Mouse (Mus musculus): ENCODE measurements around the gene Atg4c.

Atg4c gene

GRCm38 (mm10) chr4:99186412-99187125 lies 7.2 kb upstream of the Atg4c start:
- DNase-seq: no peak

DNA sequence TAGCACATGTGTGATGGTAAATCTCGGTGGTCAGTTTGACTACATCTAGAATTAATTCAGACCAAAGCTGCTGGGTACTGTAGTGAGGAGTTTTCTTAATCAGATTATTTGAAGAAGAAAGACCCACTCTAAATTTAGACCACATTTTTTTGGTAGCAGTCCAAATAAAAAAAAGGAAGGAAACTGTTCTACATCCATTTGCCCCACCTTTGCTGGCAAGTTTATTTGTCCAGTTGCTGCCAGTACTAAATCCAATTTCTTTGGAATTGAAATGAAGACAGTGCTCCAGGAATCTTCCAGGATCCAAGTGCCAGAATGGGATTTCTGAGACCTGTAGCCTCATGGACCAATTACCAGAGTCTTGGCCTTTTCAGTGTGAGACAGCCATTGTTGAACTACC lies 1.1 kb upstream of the Atg4c start:
- no peak for DNase-seq

DNA sequence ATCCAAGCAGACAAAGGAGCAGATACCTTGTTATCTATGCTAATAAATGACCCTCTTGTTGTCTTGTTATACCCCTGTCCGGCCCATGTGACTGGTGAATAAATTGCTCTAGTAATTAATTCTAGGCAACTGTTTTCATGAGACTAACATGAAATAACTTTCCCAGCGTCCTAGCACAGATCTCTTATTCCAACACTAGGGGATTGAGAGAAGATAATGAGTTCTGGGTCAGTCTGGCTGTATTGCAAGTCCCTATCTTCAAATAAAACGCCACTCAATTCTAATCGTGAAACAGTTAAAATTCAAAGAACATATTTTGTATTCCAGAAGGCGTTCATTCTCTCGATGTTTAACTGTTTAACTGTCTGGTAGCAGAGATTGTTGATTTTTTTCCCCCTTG lies 520 bp upstream of the Atg4c start:
- DNase-seq: no peak

- no peak for DNase-seq
Observed at GRCm38 (mm10) chr4:99194826-99195225, 1.1 kb downstream of the Atg4c start.

- no peak for DNase-seq
Observed at GRCm38 (mm10) chr4:99198721-99199120, 5.0 kb downstream of the Atg4c start.

DNA sequence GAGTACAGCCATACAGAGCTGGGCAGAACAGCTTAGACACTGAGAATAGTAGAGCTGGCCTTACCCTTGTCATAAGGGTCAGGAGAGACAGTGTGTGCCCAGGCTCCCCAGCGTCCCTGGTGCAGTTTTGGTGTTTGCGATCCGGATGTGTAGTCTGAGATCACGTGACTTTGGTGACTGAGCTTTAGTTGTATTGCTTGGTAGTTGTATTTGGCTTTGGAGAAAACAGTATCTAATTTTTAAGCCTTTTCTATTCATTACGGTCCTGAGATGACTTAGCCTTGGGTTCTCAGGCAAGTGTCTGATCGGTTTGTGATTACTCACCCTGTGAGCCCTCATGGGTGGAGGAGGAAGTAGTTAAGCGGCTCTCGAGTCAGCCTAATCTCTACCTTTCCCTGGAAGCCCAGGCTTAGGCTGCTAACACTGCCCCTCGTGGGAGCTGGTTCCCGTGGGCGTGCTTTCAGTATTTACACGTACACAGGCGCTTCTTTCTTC lies 6.1 kb downstream of the Atg4c start:
- no peak for DNase-seq

- no peak for DNase-seq
Observed at GRCm38 (mm10) chr4:99200383-99201136, 6.8 kb downstream of the Atg4c start.

- DNase-seq: no peak
Observed at GRCm38 (mm10) chr4:99205773-99206172, 12.0 kb downstream of the Atg4c start.

- DNase-seq: no peak
Observed at GRCm38 (mm10) chr4:99206356-99206755, 12.6 kb downstream of the Atg4c start.

DNA sequence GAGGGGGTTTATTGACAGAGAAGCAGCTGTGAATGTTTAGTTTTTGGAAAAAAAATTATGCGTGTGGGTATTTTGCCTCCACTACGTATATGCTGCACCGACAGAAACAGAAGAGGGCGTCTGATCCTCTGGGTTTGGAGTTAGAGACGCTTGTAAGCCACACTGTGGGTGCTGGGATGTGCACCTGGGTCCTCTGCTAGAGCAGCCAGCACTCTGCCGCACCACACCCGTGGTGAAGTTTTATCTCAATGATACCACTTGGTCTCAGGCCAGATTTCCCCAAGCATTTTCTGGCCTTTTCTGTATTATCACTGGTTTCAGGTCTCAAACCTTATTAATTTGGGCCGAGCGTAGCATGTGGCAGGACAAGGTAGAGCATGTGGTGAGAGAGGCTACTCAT lies 16.4 kb downstream of the Atg4c start:
- DNase-seq: no peak

GRCm38 (mm10) chr4:99211606-99212005 lies 17.9 kb downstream of the Atg4c start:
- no peak for DNase-seq

DNA sequence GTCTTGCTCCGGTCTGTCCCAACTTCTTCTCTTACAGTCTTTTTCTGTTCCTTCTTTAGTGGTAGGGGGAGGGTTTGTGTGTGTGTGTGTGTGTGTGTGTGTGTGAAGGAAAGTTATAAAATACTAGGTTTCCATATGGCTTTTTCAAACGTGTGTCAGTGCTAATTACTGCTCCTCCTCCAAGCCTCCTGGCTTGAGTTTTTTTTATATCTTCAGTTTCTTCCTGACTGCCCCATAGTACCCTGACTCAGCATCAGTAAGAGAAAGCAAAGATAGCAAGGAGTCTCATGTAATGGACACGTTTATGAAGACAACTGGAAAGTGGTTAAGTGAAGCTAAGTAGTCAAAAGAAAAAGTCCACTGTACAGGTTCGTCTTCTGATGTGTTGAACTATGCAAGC lies 19.4 kb downstream of the Atg4c start:
- DNase-seq: no peak

DNA sequence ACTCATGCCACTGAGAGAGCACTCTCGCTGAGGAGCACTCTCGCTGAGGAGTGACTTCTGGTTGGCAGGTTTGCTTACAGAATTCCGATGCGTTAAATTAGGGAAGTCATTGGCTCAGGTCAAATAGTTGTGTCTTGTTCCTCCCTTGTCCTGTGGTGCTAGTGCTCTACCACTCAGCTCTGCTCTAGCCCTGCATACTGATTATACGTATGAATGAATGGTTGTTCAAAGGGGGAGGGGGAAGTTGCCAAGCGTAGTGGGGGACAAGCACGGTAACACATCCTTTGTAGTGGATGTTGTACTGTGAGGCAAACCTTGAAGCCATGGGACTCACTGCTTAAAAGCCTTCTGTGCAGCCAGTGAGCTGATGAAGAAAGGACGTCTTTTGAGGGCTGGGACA lies 28.5 kb downstream of the Atg4c start:
- no peak for DNase-seq

DNA sequence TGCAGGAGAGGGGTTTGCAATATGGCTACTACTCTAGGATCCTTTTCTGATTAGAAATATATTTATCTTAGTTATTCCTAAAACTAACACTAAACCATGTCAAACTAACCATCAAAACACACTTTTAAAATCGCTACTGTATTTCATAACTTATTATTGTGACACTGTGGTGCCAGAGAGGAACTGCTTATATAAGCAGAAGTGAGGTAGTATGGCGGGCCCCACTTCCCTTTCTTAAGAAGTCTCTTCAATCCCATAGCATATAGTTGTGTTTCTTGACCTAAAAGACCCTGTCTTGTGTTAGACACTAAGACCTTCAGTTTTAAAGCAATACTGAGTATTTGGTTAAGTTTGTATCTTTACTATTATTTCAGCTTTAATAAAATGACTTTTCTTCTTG lies 31.1 kb downstream of the Atg4c start:
- DNase-seq: no peak

DNA sequence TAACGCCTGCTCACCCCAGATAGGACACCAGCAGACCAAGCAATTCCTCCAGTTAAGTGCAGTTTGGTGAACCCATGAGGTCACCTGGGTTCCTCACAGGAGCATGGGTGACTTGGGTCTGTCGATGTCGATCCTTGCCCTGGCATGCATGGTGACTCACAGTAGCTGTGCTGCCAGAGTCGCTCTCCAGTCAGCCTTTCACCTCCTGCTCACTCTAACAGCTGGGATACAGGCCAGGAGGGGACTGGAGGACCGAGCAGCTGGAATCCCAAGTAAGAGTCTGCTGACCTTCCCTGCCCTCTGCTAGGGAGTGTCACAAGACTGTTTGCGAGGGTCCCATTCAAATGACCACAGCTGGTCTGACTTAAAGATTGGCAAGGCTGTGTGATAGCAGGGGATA lies 33.5 kb downstream of the Atg4c start:
- no peak for DNase-seq

DNA sequence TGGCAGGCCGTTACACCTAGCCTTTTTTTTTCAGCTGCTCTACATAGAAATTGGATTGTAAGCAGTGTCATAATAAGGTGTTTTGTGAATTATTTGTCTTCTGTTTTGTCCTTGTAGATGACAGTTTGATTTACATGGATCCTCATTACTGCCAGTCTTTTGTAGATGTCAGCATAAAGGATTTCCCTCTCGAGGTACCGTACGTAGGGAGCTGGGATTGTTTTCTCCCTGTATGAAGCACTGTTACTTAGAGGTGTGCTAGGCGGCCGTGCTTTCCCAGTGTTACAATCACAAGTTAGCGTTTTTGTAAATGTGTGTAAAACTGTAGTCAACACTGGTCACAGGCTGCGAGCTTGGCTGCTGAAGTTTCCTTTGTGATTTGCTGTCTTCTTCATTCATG lies 35.6 kb downstream of the Atg4c start:
- DNase-seq: no peak

- DNase-seq: no peak
Observed at GRCm38 (mm10) chr4:99235203-99235856, 41.6 kb downstream of the Atg4c start.

GRCm38 (mm10) chr4:99238305-99238704 lies 44.6 kb downstream of the Atg4c start:
- no peak for DNase-seq

DNA sequence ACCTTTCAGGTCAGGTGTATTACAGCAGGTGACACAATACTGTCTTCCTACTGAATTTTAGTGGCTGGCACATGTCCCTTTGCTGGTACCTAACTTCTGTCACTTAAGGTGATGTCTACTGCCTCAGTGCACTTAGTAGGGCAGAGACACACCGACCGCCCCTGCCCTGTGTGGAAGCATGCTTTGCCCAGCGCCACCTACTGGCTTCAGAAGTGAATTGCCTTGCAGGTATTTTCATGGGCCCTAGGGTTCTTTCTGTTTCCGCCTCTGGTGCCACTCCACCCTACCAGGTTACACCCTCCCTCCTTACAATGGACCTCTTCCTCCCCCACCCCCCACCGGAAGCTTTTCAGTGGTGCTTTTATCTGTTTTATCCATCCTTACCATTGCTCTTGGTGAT lies 47.9 kb downstream of the Atg4c start:
- DNase-seq: no peak

- DNase-seq: no peak
Observed at GRCm38 (mm10) chr4:99249358-99249757, 55.6 kb downstream of the Atg4c start.

GRCm38 (mm10) chr4:99249826-99250225 lies 56.1 kb downstream of the Atg4c start:
- no peak for DNase-seq

- DNase-seq: no peak
Observed at GRCm38 (mm10) chr4:99252957-99253356, 59.2 kb downstream of the Atg4c start.

- DNase-seq: no peak
Observed at GRCm38 (mm10) chr4:99263191-99263590, 69.5 kb downstream of the Atg4c start.

DNA sequence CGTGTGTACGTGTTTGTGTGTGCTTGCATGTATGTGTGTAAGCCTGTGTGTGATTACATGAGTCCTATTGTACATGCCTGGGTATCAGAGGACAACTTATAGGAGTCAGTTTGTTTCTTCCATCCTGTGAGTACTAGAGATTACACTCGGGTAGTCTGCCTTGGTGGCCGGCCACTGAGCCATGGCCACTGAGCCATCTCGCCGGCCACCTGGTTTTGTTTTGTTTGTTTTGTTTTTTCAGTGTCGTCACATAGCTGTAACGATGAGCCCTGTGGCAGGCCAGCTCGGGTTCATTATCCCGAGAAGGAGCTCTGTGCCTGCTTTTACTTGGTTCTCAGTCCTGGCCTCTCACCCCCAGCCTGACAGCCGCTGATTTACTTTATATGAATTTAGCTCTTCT lies 69.9 kb downstream of the Atg4c start:
- DNase-seq: no peak
